Mouse (Mus musculus) brown adipose tissue, adult 24 weeks (tissue): ENCODE measurements at regions not wholly inside any gene's neighbourhood (a gene's known extent, or its start where the extent isn't known, plus 50 kb on each side); places are given as distances from the start of the nearest gene placed in this dataset.

ENCODE experiments used
- H3K27ac ChIP-seq: fragments of 200-500 bp; replicated peaks from 2 replicates; pipeline ENCODE4 v1.5.1; 2012; ENCODE audit warnings: low read depth, mild to moderate bottlenecking, low read length
- H3K4me1 ChIP-seq: fragments of 200-500 bp; 2 replicates; pipeline ENCODE4 v1.6.1; 2012; ENCODE audit warnings: low read length, mixed read lengths; ENCODE audit not compliant: control insufficient read depth, insufficient read depth, insufficient read length
- H3K4me3 ChIP-seq: fragments of 200-500 bp; 2 replicates; pipeline ENCODE4 v1.5.1; 2012; ENCODE audit warnings: low read depth, mild to moderate bottlenecking, low read length, moderate library complexity; ENCODE audit not compliant: insufficient read depth

- Histone ChIP-seq H3K27ac (no peak overlapping the region), H3K4me3 (no peak overlapping the region), H3K4me1 (peaks cover 3% of the 10 kb centered on the region; the same call in 1 of the 2 replicates)
Measured at GRCm38 (mm10) chr10:44989539-44989938, 77.5 kb upstream of the Prep start.

DNA sequence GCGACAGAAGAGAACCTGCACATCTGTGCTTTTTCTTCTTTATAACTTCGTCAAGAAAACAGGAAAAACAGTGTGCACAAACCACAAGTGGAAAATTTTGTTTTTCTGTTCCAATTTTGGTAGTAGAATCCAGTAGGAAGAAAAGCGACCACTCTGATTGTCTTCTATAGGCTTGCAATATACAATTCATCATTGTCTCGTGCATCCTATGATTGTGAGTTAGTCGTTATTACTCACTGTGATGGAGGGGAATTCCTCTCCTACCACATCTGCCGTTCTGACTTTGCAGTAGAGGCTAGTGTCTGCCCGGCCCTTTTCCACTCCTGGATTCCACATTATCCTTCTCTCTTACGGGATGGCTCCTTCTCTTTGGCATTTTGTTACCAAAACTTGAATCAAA is 78.2 kb upstream of the Prep start:
- Histone ChIP-seq H3K4me1 (no peaks in the 10 kb centered on the region; the same call in 1 of the 2 replicates), H3K4me3 (no peak overlapping the region), H3K27ac (no peak overlapping the region)

DNA sequence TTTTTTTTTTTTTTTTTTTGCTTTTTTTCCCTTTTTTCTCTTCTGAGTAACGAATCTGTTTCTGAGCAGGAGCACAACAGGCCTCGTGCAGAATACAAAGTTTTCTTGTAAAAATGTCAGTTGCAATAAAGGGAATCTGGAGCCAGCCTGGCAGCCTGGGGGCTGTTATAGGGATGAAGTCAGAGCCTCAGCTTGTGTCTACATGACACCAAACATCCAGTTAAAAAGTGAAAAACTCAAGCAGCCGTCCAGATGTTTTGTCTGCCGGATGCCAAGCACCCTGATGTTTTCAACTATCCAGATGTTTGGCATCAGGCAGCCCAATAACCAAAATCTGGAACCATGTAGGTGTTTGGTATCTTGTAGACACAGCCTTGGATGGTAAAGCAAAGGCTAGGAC is 79.4 kb upstream of the Prep start:
- H3K4me1 ChIP-seq = no peaks in the 10 kb centered on the region; the same call in 1 of the 2 replicates

GRCm38 (mm10) chr10:44981913-44982312 is 85.1 kb upstream of the Prep start:
- no peaks in the 10 kb centered on the region; the same call in 1 of the 2 replicates for H3K4me1 ChIP-seq
- no peak overlapping the region for H3K4me3 ChIP-seq
- H3K27ac ChIP-seq = no peak overlapping the region

More for the DNA sequence above, 79.4 kb upstream of the Prep start:
- H3K4me3 ChIP-seq = no peak overlapping the region
- no peak overlapping the region for H3K27ac ChIP-seq

DNA sequence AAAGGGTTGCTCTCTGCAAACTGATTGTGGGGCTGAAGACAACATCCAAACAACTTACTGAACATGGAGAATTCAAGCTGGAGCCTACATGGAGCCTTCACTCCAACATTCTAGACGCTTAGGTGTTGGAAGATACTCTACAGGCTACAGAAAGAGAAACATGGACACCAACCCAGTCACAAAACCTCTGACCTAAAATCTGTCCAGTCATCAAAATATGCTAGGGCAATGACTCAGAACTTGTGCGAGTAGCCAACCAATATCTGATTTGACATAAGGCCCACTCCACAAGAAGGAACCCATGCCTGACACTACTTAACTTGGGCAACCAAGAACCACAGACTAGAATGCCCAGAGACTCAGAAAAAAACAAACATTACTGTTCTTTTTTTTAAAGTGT is 90.2 kb upstream of the Prep start:
- H3K27ac ChIP-seq = no peak overlapping the region
- no peaks in the 10 kb centered on the region; the same call in 1 of the 2 replicates for H3K4me1 ChIP-seq
- no peak overlapping the region for H3K4me3 ChIP-seq

- Histone ChIP-seq H3K4me1 (no peaks in the 10 kb centered on the region), H3K4me3 (no peak overlapping the region), H3K27ac (no peak overlapping the region)
Measured at GRCm38 (mm10) chr10:44971911-44972310, 95.1 kb upstream of the Prep start.

DNA sequence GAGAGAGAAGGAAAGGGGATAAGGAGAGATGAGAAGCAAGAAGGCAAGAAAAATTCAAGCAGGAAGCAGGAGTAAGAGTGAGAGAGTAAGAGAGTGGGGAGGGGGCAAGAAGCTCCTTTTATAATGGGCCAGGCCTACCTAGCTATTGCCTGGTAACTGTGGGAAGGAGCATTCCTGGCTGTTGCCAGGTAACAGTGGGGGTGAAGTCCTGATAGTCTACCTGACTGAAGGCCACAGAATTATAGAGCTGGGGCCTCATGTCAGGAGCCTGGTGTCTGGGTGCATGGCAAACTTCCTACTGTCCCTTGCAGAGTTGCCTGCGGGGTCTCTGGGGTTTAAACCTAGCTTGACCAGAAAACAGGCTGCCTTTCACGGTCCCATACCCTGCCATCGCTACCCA is 107.0 kb upstream of the Prep start:
- no peak overlapping the region for H3K4me3 ChIP-seq
- H3K27ac ChIP-seq = no peak overlapping the region
- H3K4me1 ChIP-seq = no peaks in the 10 kb centered on the region

GRCm38 (mm10) chr10:44945205-44945725 is 121.7 kb upstream of the Prep start:
- Histone ChIP-seq H3K4me1 (no peaks in the 10 kb centered on the region), H3K4me3 (no peak overlapping the region), H3K27ac (no peak overlapping the region)

- Histone ChIP-seq H3K4me1 (no peaks in the 10 kb centered on the region), H3K27ac (no peak overlapping the region), H3K4me3 (no peak overlapping the region)
Measured at GRCm38 (mm10) chr10:44939403-44939802, 127.6 kb upstream of the Prep start.

- H3K4me3 ChIP-seq = no peak overlapping the region
- no peak overlapping the region for H3K27ac ChIP-seq
- H3K4me1 ChIP-seq = no peaks in the 10 kb centered on the region
Measured at GRCm38 (mm10) chr10:44936976-44937500, 130.0 kb upstream of the Prep start.

DNA sequence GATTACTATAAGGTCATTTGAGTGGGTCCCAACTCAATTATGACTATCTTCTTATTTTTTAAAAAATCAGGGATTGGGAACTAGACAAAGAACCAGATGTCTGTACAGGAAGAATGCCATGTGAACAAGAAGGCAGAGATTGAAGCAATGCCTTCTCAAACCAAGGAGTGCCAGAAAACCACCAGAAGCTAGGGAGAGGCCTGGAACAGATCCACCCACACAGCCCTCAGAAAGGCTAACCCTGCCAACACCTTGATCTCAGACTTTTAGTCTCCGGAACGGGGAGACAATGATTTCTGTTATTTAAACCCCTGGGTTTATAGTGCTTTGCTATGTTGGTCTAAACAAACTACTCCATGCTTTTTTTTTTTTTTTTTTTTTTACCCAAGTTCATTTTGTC is 136.2 kb upstream of the Prep start:
- Histone ChIP-seq H3K27ac (no peak overlapping the region), H3K4me1 (no peaks in the 10 kb centered on the region), H3K4me3 (no peak overlapping the region)

GRCm38 (mm10) chr10:44913751-44914388 is 153.1 kb upstream of the Prep start:
- Histone ChIP-seq H3K4me1 (no peaks in the 10 kb centered on the region), H3K4me3 (no peak overlapping the region)

GRCm38 (mm10) chr10:44904520-44904919 is 162.5 kb upstream of the Prep start:
- H3K4me3 ChIP-seq = no peak overlapping the region
- H3K4me1 ChIP-seq = no peaks in the 10 kb centered on the region
- no peak overlapping the region for H3K27ac ChIP-seq

More at GRCm38 (mm10) chr10:44913751-44914388, 153.1 kb upstream of the Prep start:
- no peak overlapping the region for H3K27ac ChIP-seq

DNA sequence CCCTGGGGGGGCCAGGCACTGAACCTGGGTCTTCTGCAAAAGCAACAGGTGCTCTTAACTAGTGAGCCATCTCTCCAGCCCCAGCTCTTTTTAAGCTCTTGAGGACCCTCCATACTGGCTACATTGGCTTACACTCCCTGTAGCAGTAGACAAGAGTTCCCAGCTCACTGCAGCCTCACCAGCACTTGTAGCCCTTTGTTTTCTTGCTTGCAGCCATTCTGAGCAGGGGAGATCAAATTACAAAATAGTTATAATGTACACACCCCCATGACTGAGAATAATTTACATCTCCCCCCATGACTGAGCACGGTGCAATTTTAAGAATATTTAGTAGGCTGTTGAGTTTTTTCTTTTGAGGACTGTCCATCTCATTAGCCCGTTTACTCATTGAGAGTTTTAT is 165.8 kb upstream of the Prep start:
- Histone ChIP-seq H3K4me1 (no peaks in the 10 kb centered on the region), H3K27ac (no peak overlapping the region), H3K4me3 (no peak overlapping the region)

- Histone ChIP-seq H3K4me1 (no peaks in the 10 kb centered on the region), H3K27ac (no peak overlapping the region), H3K4me3 (no peak overlapping the region)
Measured at GRCm38 (mm10) chr10:44892124-44892523, 174.9 kb upstream of the Prep start.

- H3K4me3 ChIP-seq = no peak overlapping the region
- no peaks in the 10 kb centered on the region; the same call in 1 of the 2 replicates for H3K4me1 ChIP-seq
- H3K27ac ChIP-seq = no peak overlapping the region
Measured at GRCm38 (mm10) chr10:44887081-44887683, 179.8 kb upstream of the Prep start.
